13 mouse cellular contexts compared by ENCODE assay signal in the genomic region with DNA sequence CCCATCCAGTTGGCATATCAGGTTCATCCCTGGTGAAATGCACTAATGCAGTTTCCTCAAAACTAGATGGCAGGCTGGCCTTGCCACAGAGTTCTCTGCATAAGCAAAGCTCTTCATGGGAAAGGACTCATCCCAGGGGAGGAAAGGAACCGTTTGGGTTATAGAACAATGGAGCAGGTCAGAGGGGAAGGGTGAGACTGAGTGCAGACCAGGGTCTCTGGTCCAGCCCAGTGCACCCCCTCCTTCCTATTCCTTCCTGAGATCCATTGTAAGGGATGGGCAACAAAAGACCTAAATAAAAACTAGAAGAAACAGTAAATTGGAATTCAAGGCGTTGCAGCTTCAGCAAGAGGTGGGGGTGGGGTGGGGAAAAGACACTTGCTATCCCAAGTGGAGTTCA.
DNase-seq lines count a peak whose midpoint lies in the region; ATAC-seq lines count a peak whose summit lies in the region.
"Had no signal": no experiment of that assay in that cellular context is flagged by ENCODE, and none has a peak within 500 bp of the region (broad histone marks: within the 10 kb centered on the region; RNA-seq: fewer than 3 reads in every experiment).

No protein-coding gene starts in this region.

- no peaks in the 10 kb centered on the region for H3K27me3 ChIP-seq in heart, embryonic 11.5 days (ENCODE audit: control insufficient read depth, insufficient read depth, low read length)
- H3K27me3 ChIP-seq in liver, embryonic 16.5 days (ENCODE audit: control insufficient read depth, insufficient read depth, low read depth, low read length) = no peaks in the 10 kb centered on the region

- no peaks in the 10 kb centered on the region for H3K36me3 ChIP-seq in heart, embryonic 11.5 days (ENCODE audit: control insufficient read depth, insufficient read depth, low read length)
- H3K36me3 ChIP-seq in liver, embryonic 16.5 days (ENCODE audit: control insufficient read depth, insufficient read depth) = no peaks in the 10 kb centered on the region

- 52% methylated on average over 2 of the region's 2 CpGs for WGBS in heart, embryonic 11.5 days (ENCODE audit: insufficient replicate concordance)
- 31% methylated on average over 2 of the region's 2 CpGs for whole genome bisulfite sequencing in liver, embryonic 16.5 days (ENCODE audit: insufficient replicate concordance)

- H3K4me3 ChIP-seq in heart, embryonic 11.5 days (ENCODE audit: low read depth, low read length) = no peak overlapping the region
- H3K4me3 ChIP-seq in liver, embryonic 16.5 days (ENCODE audit: low read depth, low read length) = no peak overlapping the region

- intact Hi-C loops in heart, postnatal 25 days (cut with DNase I) = no loop called here

- H3K4me1 ChIP-seq in heart, embryonic 11.5 days (ENCODE audit: control insufficient read depth, insufficient read depth, low read length) = peaks cover 11% of the 10 kb centered on the region; the same call in 1 of the 2 replicates
- H3K4me1 ChIP-seq in liver, embryonic 16.5 days (ENCODE audit: control insufficient read depth, low read depth, low read length) = no peaks in the 10 kb centered on the region

- H3K9me3 ChIP-seq in heart, embryonic 11.5 days (replicated peaks; ENCODE audit: control insufficient read depth, low read length) = no peaks in the 10 kb centered on the region
- no peaks in the 10 kb centered on the region for H3K9me3 ChIP-seq in liver, embryonic 16.5 days (replicated peaks; ENCODE audit: control insufficient read depth, low read length)

- no peak overlapping the region for H3K9ac ChIP-seq in heart, embryonic 11.5 days (ENCODE audit: low read depth, low read length)
- H3K9ac ChIP-seq in liver, embryonic 16.5 days (ENCODE audit: low read depth, low read length) = no peak overlapping the region
- H3K9ac ChIP-seq: liver, embryonic 14.5 days had no signal

- H3K27ac ChIP-seq in heart, embryonic 11.5 days (ENCODE audit: low read depth, low read length) = no peak overlapping the region
- no peak overlapping the region for H3K27ac ChIP-seq in liver, embryonic 16.5 days (ENCODE audit: low read length)
- H3K27ac ChIP-seq: liver, embryonic 14.5 days had no signal

- DNase-seq in heart, postnatal 25 days (ENCODE audit: low spot score) = no peak
- no peak for DNase-seq in liver
- peak; percentile 61 for DNase-seq in embryo, embryonic 11 days
- DNase-seq in kidney, postnatal 25 days = peak; percentile 15 to 43
- no peak for DNase-seq in thymus, postnatal 0 days (ENCODE audit: low spot score)
- no peak for DNase-seq in layer of hippocampus, postnatal 14 days (ENCODE audit: low spot score in 2 of 2)
- DNase-seq: cerebellum, postnatal 14 days; midbrain, embryonic 14.5 days; right cerebral cortex, postnatal 25 days had no signal

- H3K4me2 ChIP-seq in heart, embryonic 11.5 days = no peak overlapping the region
- no peak overlapping the region for H3K4me2 ChIP-seq in liver, embryonic 16.5 days (ENCODE audit: low read depth, low read length)

- ATAC-seq in heart, embryonic 11.5 days (replicated peaks; ENCODE audit: insufficient number of reproducible peaks, low FRiP score, low TSS enrichment) = 0 out of 2 replicates have a peak, but pooled peaks have one; percentile 10
- ATAC-seq in liver, embryonic 16.5 days (ENCODE audit: low read depth) = 0 out of 2 replicates have a peak, but pooled peaks have one; percentile 28
- ATAC-seq: intestine, embryonic 16.5 days had no signal

Comparison
In these comparisons a context has a peak if more than half of its experiments do, and no peak if none do; other contexts are left out.
1. DNase-seq: peak in embryo, embryonic 11 days (single experiment) and kidney, postnatal 25 days (2 of 2); none in heart, postnatal 25 days (single experiment), liver (single experiment), thymus, postnatal 0 days (single experiment) and layer of hippocampus, postnatal 14 days (0 of 2).